Mouse (Mus musculus) intestine, embryonic 14.5 days (tissue): Measurements from ENCODE around the gene Il17d. TPM values are rescaled to one million over a fixed set of nuclear protein-coding genes. Genes with fewer than 3 reads are reported as not detected.

Source experiments
- polyA plus RNA-seq: library from polyadenylated mRNA; unstranded; fragments of >200 nt; fragmentation: Nextera tagmentation; extraction: Ambion mirVana; gene quantifications from 2 replicates; pipeline ENCODE4 v1.2.1, GENCODE M21; 2014

The Il17d gene
- polyA plus RNA-seq, 1 experiment from 2014 or later: 5.4 TPM

Other genes with a start within 250 kb of the Il17d start
- 61.9 and 66.7 TPM in 2 replicates for gene Cryl1, start 126.2 kb upstream of the Il17d start, polyA plus RNA-seq
- gene Ift88, start 100.7 kb upstream of the Il17d start, polyA plus RNA-seq: 13.0 and 17.1 TPM in 2 replicates
- gene Eef1akmt1, start 46.8 kb downstream of the Il17d start, polyA plus RNA-seq: 106 and 111 TPM in 2 replicates
- gene Xpo4, start 140.7 kb downstream of the Il17d start, polyA plus RNA-seq: 34.9 and 37.6 TPM in 2 replicates
- gene Gm49361, start 221.3 kb downstream of the Il17d start, polyA plus RNA-seq: not detected in 2 replicates
- 20.5 and 21.7 TPM in 2 replicates for gene Lats2, start 233.6 kb downstream of the Il17d start, polyA plus RNA-seq